Mouse (Mus musculus): ENCODE results near the gene Tesc.

The Tesc gene

DNA sequence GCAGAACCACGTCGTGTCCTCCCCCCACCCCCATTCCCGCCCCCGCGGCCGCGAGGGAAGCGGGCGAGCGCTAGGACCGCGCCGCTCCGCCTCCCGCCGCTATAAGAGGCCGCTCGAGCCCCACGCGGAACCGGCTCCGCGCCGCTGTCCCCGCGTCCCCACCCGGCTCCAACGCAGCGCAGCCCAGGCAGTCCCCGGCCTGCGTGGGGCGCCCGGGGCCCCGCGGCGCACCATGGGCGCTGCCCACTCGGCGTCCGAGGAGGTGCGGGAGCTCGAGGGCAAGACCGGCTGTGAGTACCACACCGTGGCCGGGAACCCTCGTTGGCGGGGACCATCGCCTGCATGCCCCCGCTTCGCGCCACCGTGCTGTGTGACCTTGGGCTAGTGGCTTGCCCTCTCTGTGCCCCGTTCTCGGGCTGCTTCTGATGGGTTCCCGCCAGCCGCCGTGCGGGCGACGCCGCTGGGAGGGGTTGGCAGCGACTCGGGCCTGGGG is at the start of gene Tesc:
Tesc (plus strand) TSS at position 46 of the 493 bp plus-strand sequence.
- DNase-seq (ENCODE audit: low read depth, low spot score): peak; percentile 65

DNA sequence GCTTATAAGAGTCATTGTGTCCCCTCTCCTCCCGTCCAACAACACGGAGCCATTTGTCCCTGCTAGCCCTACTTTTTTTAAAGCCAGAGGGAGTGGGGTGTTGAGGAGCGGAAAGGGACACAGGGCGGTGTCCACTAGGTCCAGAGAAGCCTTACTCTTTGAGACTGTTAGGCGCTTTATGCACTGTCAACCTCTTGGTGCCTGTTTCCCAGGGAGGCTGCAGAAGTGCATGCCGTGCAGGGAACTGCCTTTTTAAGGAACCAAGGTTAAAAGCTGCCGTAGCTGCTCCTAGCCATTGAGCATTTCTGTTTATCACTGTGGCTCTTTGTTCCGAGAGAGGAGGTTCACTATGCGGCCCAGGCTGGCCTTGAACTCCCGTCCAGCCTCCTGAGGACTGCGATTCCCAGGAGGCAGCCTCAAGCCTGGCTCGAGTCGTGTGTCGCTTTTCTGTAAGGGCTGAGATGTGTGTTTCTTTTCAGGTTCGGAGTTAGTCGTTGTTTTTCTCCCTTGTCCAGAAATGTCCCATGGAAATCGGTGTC is 49.3 kb upstream of the Tesc start:
- DNase-seq (ENCODE audit: low read depth, low spot score): no peak

DNA sequence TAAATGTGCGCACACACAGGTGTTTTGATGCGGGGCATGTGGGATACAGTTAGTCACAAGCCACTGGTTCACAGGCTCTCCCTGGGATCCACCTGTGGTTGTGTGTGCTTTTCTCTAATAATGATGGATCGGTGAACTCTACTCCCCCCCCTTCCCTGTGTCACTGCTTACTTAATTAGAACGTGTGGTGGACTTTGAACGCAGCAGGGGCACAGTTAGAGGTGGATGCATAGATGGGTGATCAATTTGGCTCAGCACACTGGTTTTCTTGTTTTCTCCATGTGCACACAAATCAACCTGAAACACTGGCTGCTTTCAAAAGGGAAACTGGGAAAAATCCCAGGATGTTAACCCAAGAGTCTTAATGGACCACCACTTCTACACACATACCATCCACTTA is 48.5 kb upstream of the Tesc start:
- DNase-seq (ENCODE audit: low read depth, low spot score): no peak

DNA sequence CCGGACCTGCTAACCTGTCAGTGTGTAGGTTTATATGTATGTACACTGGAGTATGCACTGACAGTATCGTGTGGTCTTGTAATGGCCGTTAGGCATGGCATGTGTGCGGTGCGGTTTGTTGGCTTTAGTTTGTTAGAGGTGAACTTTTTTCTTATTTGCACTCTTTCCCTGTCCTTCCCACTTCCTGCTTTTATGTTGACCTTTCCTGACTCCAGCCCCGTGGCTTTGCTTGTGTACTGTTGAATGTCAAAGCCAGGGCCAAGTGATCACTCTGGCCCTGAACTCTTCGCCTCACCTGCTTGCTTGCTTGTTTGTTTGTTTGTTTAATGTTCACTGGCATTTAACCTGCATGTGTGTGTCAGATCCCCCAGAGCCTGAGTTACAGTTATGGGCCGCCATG is 46.6 kb upstream of the Tesc start:
- no peak for DNase-seq (ENCODE audit: low read depth, low spot score)

DNA sequence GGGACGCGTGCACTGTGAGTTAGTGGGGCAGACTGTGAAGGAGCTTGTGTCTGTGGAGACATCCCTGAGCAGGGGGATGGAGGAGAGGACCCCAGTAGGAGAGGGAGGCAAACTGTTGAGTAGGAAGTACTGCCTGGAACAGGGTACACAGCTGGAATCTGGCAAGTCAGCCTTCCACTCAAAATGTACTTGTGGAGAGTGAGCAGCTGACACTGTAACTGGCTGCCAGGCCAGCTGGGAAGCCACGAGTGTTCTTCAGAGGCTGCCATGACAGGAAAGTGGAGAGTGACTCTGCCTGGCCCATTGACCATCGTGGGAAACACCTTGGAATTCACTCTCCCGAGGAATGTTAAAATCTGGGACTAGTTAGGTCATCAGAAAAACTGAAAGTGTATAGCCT is 45.6 kb upstream of the Tesc start:
- no peak for DNase-seq (ENCODE audit: low read depth, low spot score)

DNA sequence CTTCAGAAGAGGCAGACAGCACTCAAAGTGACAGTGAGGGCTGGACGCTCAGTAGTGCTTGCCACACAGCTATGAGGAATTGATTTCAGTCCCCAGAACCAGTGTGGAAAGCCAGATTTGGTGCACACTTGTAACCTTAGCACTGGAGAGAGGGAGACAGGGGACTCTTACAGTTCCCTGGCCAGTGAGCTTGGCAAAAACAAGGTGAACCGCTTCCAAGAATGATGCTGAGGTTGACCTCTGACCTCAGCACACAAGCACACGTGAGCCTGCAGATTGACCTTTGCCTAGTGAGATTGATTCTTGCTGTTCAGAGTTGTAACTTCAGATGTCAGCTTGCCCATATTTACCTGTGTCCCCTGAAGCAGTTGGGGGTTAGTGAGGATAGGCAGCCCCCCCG is 41.2 kb upstream of the Tesc start:
- DNase-seq (ENCODE audit: low read depth, low spot score): no peak

DNA sequence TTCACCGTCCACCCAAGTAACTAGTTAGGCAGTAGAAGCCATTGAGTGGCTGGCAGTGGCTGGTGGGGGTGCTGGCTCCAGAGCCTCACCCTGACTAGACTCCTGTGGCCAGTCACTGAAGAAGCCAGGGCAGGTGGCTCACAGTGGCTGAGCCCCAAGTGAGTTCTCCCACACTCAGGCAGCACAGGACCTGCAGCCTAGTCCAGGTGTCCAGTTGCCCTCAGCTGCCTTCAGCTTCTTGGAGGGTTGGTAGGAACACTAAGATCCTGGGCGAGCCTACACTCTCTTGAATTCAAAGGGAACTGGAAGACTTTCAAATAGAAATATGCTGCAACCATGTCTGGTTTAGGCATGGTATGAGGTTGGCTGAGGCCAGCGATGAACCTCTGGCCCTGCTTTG is 39.7 kb upstream of the Tesc start:
- DNase-seq (ENCODE audit: low read depth, low spot score): no peak

DNA sequence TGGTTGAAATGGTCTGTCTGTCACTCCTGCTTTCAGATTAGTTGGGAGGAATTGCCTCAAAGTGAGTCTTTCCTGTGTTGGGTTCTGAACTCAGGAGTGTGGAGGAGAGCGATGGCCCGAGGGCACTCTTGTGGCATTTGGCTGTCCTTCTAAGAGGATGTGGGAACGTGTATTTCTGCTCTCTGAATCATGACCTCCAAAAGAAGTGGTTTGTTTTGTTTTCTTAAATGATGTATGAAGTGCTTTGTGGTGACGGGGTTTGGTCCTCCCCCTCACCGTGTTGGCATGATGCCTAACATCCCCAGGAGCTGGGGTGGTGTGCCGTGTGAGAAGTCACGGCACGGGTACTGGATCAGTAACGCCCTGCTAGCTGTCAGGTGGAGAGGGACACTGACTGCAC is 39.2 kb upstream of the Tesc start:
- no peak for DNase-seq (ENCODE audit: low read depth, low spot score)

DNA sequence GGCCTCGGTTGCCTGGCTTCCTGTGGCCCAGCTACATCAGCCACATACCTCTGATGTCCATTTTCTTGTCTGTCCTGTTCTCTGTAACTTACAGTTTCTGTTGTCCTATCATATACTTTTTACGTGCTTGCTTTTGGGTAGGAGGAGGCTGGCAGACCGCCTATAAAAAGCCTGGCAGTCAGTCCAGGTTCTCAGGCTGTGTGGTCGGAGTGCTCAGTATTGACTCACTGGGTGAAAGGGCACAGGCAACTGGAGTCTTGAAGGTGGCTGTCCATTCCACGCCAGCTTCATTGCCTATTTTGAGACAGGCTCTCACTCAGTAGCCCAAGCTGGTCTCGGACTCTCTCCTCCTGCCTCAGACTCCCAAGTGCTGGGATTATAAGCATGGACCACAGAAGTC is 37.8 kb upstream of the Tesc start:
- no peak for DNase-seq (ENCODE audit: low read depth, low spot score)

DNA sequence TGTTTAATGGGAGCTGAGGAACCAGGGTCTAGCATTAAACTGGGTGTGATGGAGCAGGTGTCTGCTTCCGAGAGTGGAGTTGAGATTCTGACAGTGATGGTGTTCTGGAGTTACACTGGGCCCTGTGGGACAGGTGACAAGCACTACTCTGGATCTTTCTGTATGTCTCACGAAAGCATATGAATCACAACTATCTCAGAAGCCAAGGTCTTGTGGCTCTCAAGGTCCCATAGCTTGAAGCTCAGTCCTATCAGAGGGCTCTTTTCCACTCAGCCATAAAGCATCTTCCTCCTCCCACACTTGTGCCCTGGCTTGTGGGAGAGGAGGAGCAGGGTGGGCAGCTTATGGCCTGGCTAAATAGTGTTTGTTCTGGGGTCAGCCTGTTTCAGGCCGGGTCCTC is 36.6 kb upstream of the Tesc start:
- DNase-seq (ENCODE audit: low read depth, low spot score): no peak

DNA sequence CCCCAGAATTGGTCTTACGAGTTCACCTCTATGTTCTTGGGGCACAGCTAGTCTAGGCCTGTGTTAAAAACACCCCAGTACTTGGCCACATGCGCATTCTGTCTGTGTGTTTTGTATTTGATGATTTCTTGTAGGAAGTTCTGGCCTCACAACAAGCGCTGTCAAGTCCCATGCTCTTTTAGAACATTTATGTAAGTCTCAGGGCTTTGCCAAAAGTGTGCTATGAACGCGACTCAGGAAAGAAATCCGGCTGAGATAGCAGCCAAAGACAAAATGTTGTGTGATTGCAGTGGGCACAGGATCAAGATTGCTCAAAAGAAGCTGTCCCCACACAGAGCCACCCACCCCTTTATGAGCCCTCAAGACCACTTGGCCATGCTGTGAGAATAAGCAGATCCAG is 34.0 kb upstream of the Tesc start:
- DNase-seq (ENCODE audit: low read depth, low spot score): no peak

DNA sequence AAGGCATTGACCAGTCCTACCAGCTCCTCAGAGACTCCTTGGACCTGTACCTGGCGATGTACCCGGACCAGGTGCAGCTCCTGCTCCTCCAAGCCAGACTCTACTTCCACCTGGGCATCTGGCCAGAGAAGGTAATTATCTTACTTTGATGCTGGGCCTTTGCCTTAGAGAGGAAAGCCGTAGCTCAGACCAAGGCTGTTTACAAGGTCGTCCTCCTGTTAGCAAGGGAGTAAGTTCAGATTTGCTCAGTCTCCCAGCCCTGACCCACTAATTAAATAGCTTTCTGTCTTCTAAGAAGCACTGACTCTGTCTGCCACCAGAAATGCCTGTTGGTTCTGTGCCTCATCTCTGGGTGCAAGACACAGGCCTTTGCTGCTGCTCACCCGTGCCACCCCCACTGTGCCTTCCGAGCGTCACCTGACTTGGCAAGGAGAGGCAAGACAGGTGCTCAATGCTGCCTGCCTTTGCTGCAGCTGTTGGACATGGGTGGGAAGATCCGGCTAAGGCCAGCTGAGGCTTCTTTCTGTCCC is 32.1 kb upstream of the Tesc start:
- no peak for DNase-seq (ENCODE audit: low read depth, low spot score)

DNA sequence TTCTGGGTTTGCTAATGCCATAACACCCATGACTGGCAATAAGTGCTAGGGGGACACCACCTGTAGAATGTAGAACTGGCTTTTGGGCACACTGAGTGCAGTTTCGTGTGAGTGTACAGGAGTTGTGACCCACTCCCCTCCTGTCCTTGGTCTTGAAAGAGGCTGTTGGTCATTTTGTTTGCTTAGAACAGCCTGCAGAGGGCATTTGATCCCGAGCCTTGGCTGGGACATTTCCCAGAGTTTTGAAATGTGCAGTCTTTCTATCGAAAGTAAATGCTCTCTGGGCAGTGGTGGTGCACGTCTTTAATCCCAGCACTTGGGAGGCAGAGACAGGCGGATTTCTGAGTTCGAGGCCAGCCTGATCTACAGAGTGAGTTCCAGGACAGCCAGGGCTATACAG is 31.6 kb upstream of the Tesc start:
- DNase-seq (ENCODE audit: low read depth, low spot score): no peak

DNA sequence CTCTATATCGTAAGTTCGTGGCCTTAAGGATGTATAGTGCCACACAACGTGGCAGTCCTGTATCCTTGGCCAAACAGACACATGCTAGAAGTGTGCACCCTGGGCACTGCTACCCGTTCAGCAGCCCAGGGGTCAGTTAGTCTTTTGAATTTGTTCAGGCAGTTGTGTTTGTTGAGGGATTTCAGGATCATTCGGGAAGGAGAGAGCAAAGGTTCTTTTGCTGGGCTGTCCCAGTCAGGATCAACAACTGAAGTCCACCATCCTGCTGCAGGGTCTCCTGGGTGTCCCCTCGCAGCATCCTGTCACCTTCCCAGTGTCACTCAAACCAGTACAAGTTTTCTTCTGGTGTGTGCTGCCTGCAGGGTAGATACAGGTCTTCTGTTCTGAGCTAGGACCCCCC is 31.0 kb upstream of the Tesc start:
- no peak for DNase-seq (ENCODE audit: low read depth, low spot score)

DNA sequence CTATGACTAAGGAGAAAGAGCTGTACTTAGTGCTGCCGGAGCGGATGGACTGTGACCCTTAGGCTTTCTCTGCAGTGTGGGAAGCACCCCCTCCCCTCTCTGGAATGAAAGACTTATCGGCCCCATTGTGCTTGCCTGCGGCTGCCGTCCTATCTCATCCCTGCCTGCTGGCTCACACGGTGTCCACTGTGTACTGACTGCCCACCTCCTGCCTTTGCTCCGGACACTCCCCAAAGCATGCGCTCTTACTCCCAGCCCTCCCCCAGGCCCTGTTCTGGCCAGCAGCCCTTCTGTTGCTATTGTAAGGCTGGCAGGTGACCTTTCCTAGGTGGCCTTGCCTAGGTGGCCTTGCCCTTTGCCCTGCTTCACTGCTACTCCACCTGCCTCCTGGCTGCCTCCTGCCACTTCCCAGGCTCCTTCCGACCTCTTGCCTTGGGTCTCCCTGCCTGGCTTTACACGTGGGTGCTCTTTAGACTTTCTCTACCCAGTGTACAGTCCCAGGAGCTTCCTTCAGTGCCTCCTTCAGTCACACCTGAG is 30.0 kb upstream of the Tesc start:
- no peak for DNase-seq (ENCODE audit: low read depth, low spot score)

DNA sequence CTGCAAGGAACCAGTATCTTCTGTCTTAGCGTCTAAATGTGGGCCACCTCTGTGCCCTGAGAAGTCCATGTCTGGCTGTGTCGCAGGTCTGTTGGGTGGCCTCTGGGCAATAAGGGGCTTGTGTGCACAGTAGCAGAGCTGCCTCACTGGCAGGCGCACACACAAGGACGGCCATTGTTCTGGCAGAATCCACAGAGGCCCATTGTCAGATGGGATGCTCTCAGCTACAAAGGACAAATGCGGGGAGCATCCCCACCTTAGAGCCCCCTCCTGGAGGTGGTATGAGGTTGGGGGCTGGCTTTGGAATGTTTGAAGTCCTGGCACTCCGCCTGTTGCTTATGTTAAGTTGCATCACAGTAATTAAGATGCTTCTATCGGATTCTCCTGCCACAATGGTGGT is 28.5 kb upstream of the Tesc start:
- no peak for DNase-seq (ENCODE audit: low read depth, low spot score)

DNA sequence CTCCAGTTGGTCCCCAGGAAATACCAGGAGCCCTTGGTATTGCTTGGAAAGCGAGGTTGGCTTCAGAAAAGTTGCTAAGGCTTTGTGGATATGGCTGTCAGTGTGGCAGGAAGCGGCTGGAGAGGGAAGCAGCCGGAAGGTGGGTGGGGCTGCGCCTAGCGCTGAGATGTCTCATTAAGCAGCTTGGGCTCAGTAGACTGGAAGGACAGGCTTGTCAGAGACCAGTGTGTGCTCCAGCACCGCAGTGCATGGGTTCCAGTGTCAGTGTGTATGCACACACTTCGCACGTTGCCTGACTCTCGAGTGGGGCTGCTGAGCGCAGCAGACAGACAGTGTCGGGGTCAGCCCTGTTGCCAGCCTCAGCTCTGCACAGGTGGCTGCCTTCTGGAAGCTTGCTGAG is 28.0 kb upstream of the Tesc start:
- DNase-seq (ENCODE audit: low read depth, low spot score): no peak

DNA sequence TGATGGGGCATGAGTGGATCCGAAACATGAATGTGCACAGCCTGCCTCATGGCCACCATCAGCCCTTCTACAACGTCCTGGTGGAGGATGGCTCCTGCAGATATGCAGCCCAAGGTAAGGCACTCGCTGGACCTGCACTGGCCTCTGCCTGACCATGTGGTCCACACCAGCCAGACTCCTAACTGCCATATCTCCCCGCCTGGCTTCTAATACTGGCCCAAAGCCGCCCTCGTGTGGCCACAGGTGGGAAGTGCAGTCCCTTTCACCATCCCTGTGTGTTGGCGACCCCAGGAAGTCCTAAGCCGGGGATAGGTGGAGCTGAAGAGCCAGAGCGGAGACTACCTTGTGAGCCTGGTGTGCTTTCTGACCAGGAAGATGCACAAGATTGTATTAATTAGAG is 25.5 kb upstream of the Tesc start:
- peak; percentile 76 for DNase-seq (ENCODE audit: low read depth, low spot score)

DNA sequence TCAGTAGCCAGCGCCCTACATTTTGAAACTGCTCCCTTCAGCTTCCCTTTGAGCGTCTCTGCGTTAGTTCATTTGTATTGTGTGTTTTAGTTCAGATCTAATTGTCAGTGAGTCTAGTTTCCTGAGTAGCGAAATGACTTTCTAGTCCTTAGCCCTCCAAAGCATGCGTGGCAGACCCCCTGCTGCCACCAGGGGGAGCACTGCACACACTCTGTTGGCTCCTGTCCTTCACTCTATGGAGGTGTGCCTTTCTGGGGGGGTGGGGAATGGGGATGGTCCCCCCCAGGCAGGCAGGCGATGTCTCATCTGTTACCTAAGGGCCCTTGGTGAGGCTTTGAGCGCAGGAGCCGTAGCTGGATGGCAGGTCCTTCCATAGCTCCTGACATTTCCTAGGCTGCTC is 22.9 kb upstream of the Tesc start:
- DNase-seq (ENCODE audit: low read depth, low spot score): peak; percentile 83

DNA sequence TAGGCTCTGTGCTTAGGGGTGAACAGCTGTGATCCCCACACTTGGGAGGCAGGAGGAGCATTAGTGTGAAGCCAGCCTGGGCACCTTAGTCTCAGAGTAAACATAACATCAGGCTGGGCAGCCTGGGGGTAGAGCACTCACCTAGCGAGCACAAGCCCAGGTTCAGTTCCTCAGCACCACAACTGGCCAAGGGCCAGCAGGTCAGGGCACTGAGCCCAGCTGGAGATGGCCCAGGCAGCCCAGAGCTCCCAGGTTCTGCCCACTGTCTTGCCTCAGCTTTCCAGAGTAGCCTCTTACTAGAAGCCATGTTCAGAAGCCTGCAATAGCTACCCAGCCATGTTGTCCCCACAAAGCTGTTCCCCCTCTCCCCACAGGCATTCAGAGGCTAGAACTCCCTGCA is 21.8 kb upstream of the Tesc start:
- no peak for DNase-seq (ENCODE audit: low read depth, low spot score)

DNA sequence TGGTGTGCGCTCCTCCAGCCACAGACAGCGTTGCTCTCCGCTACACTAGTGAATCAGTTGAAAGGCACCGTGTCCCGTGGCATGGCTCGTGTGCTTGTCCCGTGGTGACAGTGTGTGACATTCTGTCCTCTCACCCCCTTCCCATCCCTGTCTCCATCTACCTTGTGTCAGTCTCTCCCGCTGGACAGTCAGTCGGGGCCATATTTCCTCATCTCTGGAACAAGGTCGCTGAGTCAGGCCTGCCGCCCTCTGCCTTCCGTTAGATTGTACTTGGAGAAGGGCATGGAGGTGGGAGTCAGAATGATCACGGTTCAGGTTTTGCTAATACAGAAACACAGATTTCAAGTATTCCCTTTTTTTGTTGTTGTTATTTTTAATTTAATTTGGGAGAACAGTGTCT is 19.2 kb upstream of the Tesc start:
- DNase-seq (ENCODE audit: low read depth, low spot score): no peak

DNA sequence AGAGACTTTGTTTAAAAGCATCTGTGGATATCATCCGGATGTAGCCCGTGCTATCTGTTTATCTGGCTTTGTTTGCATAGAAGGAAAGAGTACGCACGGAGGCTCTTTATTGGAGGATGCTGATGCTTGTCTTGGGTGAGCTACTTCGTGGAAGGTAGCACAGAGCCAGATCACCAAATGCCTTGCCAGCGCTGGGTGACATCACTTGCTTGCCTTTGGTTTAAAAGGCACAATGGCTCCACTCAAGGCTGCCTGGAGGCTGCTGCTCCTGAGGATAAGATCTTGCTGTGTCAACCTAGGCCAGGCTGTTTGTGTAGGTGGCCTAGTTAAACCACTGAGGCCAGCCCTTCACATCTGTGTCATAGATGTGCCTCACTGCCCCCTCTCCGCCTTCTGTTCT is 16.7 kb upstream of the Tesc start:
- DNase-seq (ENCODE audit: low read depth, low spot score): no peak

DNA sequence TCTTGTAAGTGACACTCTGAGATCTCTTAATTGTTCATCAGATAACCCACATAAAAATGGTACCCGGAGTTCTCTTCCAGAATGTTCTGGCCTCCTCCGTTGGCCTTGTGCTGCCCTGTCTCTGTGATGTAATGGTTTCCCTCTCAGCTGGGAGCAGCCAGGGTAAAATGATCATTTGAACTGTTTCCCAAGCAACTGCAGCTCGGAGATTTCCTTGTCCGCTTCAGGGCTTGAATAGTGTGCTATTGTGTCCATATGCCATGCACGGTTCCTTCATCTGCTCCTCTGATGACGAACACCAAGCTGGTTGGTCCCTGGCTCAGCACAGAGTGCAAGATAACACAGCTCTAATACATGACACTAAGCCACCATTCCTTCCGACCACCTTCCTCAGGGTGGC is 15.7 kb upstream of the Tesc start:
- DNase-seq (ENCODE audit: low read depth, low spot score): no peak

DNA sequence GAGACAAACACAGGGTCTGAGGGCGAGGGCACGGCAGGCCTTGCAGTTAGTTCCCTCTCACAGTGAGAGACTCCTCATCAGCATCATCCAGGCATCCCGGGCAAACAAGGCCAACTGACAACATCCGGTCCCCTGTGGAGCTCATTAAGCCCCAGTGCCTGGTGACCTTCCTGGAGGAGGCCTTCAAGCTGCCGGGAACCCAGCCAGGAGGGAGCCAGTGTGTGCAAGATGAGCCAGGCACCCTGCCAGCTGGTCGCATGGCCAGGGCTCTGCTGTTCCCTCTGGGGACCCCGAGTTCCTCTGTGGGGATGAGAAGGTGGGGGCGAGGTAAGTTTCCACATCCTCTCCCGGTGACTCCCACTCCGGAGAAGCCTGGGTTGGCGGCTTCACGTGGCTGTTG is 12.5 kb upstream of the Tesc start:
- DNase-seq (ENCODE audit: low read depth, low spot score): no peak
